Mouse (Mus musculus): ENCODE measurements around the gene Hnrnpm. TPM values are rescaled to one million over a fixed set of nuclear protein-coding genes. Genes with fewer than 3 reads are reported as not detected.

Hnrnpm gene
- total and polyA plus RNA-seq, 3 experiments = 174 to 756 (median 207) TPM

GRCm38 (mm10) chr17:33639743-33640142 lies 46.9 kb downstream of the Hnrnpm start:
- Histone ChIP-seq H3K4me3 (replicated peaks in 1 of 3; ENCODE audit: low read depth in 2 of 3, low read length in 2 of 3, poor library complexity in 1 of 3) (no peak overlapping the region), H3K36me3 (replicated peaks in 1 of 2; ENCODE audit: control insufficient read depth in 1 of 2, insufficient read depth in 1 of 2, low read length in 1 of 2) (peaks cover 26 to 81% of the 10 kb centered on the region in 2 experiments)

GRCm38 (mm10) chr17:33637516-33638276 lies 49.0 kb downstream of the Hnrnpm start, which contains the start of gene Pram1:
Gene Pram1, plus strand, starts transcription at chr17:33638056.
- no peak within 1 kb of the TSS for H3K4me2 ChIP-seq (ENCODE audit: insufficient read depth, low read depth, poor library complexity, severe bottlenecking)
- H3K4me3 ChIP-seq (replicated peaks in 1 of 3; ENCODE audit: low read depth in 2 of 3, low read length in 2 of 3, poor library complexity in 1 of 3) = no peak within 1 kb of the TSS
- no peak for TF ChIP-seq UBTF (IDR thresholded peaks at IDR 0.05; ENCODE audit: low read depth, low read length)
- no peak for TF ChIP-seq MXI1 (IDR thresholded peaks at IDR 0.05; ENCODE audit: low read depth, low read length)
- no peak for TF ChIP-seq ZMIZ1 (IDR thresholded peaks at IDR 0.05; ENCODE audit: low read depth, low read length)
- TF ChIP-seq SMC3 (IDR thresholded peaks at IDR 0.05; ENCODE audit: low read depth, low read length) = no peak
- TF ChIP-seq NELFE (IDR thresholded peaks at IDR 0.05; ENCODE audit: low read depth, low read length) = no peak
- TF ChIP-seq NRF1 (IDR thresholded peaks at IDR 0.05; ENCODE audit: low read depth, low read length) = no peak
- TF ChIP-seq TCF12 (IDR thresholded peaks at IDR 0.05; ENCODE audit: low read depth, low read length) = no peak
- no peak for TF ChIP-seq RAD21 (IDR thresholded peaks at IDR 0.05; ENCODE audit: low read depth, low read length)
- no peak for TF ChIP-seq MYC (IDR thresholded peaks at IDR 0.05; ENCODE audit: low read depth, low read length)
- no peaks in the 10 kb centered on the region for H3K27me3 ChIP-seq (replicated peaks)
- in situ Hi-C loops (cut with MboI; ENCODE audit: low pct_ligation_motif_present, low pct_unique_long_range_greater_than_20kb, low sequenced_read_pairs) = no loop called here
- H3K79me2 ChIP-seq (replicated peaks; ENCODE audit: control insufficient read depth, extremely low read depth, insufficient read depth, poor library complexity, severe bottlenecking) = no peaks in the 10 kb centered on the region
- no peak within 1 kb of the TSS for H3K27ac ChIP-seq (ENCODE audit: insufficient read depth, low read depth)
- no peaks in the 10 kb centered on the region for H3K9me3 ChIP-seq (replicated peaks; ENCODE audit: low read length)
- H3K36me3 ChIP-seq (replicated peaks in 1 of 2; ENCODE audit: control insufficient read depth in 1 of 2, insufficient read depth in 1 of 2, low read length in 1 of 2) = peaks cover 16 to 80% of the 10 kb centered on the region in 2 experiments
- dilution Hi-C loops (cut with MboI; ENCODE audit: extremely low pct_ligation_motif_present, extremely low pct_unique_long_range_greater_than_20kb, low sequenced_read_pairs) = no loop called here
- peaks cover 0 to 25% of the 10 kb centered on the region in 2 experiments; a peak in 2 of 4 replicates for H3K4me1 ChIP-seq (ENCODE audit: control insufficient read depth in 1 of 2, insufficient read depth in 2 of 2)
- no peak within 1 kb of the TSS for H3K9ac ChIP-seq (ENCODE audit: insufficient read depth, low read depth)
- no peak for DNase-seq (ENCODE audit: extremely low read depth)

More at GRCm38 (mm10) chr17:33639743-33640142, 46.9 kb downstream of the Hnrnpm start:
- Histone ChIP-seq H3K9ac (ENCODE audit: insufficient read depth, low read depth) (no peak overlapping the region), H3K27me3 (replicated peaks) (no peaks in the 10 kb centered on the region), H3K4me2 (ENCODE audit: insufficient read depth, low read depth, poor library complexity, severe bottlenecking) (no peak overlapping the region), H3K9me3 (replicated peaks; ENCODE audit: low read length) (no peaks in the 10 kb centered on the region), H3K4me1 (ENCODE audit: control insufficient read depth in 1 of 2, insufficient read depth in 2 of 2) (peaks cover 0 to 25% of the 10 kb centered on the region in 2 experiments; a peak in 2 of 4 replicates), H3K27ac (ENCODE audit: insufficient read depth, low read depth) (no peak overlapping the region), H3K79me2 (replicated peaks; ENCODE audit: control insufficient read depth, extremely low read depth, insufficient read depth, poor library complexity, severe bottlenecking) (no peaks in the 10 kb centered on the region)
- in situ Hi-C loops (cut with MboI; ENCODE audit: low pct_ligation_motif_present, low pct_unique_long_range_greater_than_20kb, low sequenced_read_pairs) = no loop called here
- no peak for DNase-seq (ENCODE audit: extremely low read depth)
- dilution Hi-C loops (cut with MboI; ENCODE audit: extremely low pct_ligation_motif_present, extremely low pct_unique_long_range_greater_than_20kb, low sequenced_read_pairs) = no loop called here
- TF ChIP-seq PAX5 (IDR thresholded peaks at IDR 0.05; ENCODE audit: low read length) = no peak
- no peak for TF ChIP-seq UBTF (IDR thresholded peaks at IDR 0.05; ENCODE audit: low read depth, low read length)
- TF ChIP-seq NRF1 (IDR thresholded peaks at IDR 0.05; ENCODE audit: low read depth, low read length) = no peak
- TF ChIP-seq USF1 (IDR thresholded peaks at IDR 0.05; ENCODE audit: low read depth, low read length) = no peak
- TF ChIP-seq RAD21 (IDR thresholded peaks at IDR 0.05; ENCODE audit: low read depth, low read length) = no peak
- TF ChIP-seq E2F4 (IDR thresholded peaks at IDR 0.05; ENCODE audit: insufficient replicate concordance, low read depth, low read length) = no peak
